Mouse (Mus musculus) lung, embryonic 15.5 days (tissue): ENCODE data around the gene Zswim9. TPM values are rescaled to one million over a fixed set of nuclear protein-coding genes. Genes with fewer than 3 reads are reported as not detected.
"Not testable (repeated sequence)": the region's sequence is repeated elsewhere in the genome, so short reads cannot be mapped to it uniquely, and the experiment has no call there.

ENCODE experiments used
- ATAC-seq: fragments of 200-750 bp; cut with Nextera tagmentation; 2 replicates; pipeline ENCODE4 v1.8.0; 2017; ENCODE audit warnings: moderate number of reproducible peaks, borderline replicate concordance; ENCODE audit not compliant: low FRiP score, low TSS enrichment; ENCODE audit errors: extremely low read depth
- H3K27ac ChIP-seq: fragments of 300-500 bp; sonication (generic); 2 replicates; pipeline ENCODE4 v1.5.1; 2015; ENCODE audit warnings: moderate library complexity, mild to moderate bottlenecking, inconsistent platforms
- H3K27me3 ChIP-seq: fragments of 300-500 bp; sonication (generic); 2 replicates; pipeline ENCODE4 v1.6.1; 2015; ENCODE audit warnings: inconsistent platforms
- H3K36me3 ChIP-seq: fragments of 300-500 bp; sonication (generic); 2 replicates; pipeline ENCODE4 v1.6.1; 2015; ENCODE audit warnings: inconsistent platforms
- H3K4me1 ChIP-seq: fragments of 300-500 bp; sonication (generic); 2 replicates; pipeline ENCODE4 v1.6.1; 2015; ENCODE audit warnings: inconsistent platforms
- H3K4me2 ChIP-seq: fragments of 300-500 bp; sonication (generic); 2 replicates; pipeline ENCODE4 v1.6.1; 2015; ENCODE audit warnings: inconsistent platforms, mild to moderate bottlenecking, moderate library complexity
- H3K4me3 ChIP-seq: fragments of 300-500 bp; sonication (generic); 2 replicates; pipeline ENCODE4 v1.5.1; 2015; ENCODE audit warnings: mild to moderate bottlenecking, inconsistent platforms
- H3K9ac ChIP-seq: fragments of 300-500 bp; sonication (generic); 2 replicates; pipeline ENCODE4 v1.6.1; 2015; ENCODE audit warnings: inconsistent platforms
- H3K9me3 ChIP-seq: fragments of 300-500 bp; sonication (generic); 2 replicates; pipeline ENCODE4 v1.6.1; 2016; ENCODE audit warnings: inconsistent platforms
- WGBS: fragments of 180-500 bp; shearing (Covaris S2); methylation state at CpG from one replicate; pipeline ENCODE4 v1.1.7; 2015; 5-methylcytosine and 5-hydroxymethylcytosine counted together
- polyA plus RNA-seq: library from polyadenylated mRNA; unstranded; fragments of >200 nt; fragmentation: Nextera tagmentation; extraction: Ambion mirVana; gene quantifications from 2 replicates; pipeline ENCODE4 v1.2.1, GENCODE M21; 2015

Zswim9 gene
- polyA plus RNA-seq, 1 experiment from 2014 or later: 10.0 TPM

DNA sequence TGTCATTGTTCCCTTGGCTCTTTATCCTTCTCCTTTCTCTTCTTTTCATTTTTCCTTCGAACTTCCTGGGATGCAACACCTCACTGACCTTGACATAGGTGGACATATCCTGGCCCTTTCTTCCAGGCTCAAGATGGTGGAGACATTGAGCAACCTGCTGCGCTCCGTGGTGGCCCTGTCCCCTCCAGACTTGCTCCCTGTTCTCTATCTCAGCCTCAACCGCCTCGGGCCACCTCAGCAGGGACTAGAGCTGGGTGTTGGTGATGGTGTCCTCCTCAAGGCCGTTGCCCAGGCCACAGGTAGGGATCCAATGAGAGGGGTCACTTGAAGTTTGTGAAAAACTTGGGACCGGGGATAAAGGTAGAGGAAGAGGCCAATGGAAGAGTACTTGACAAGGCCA lies 16.7 kb upstream of the Zswim9 start:
- Histone ChIP-seq H3K27me3 (no peaks in the 10 kb centered on the region), H3K27ac (no peak overlapping the region), H3K9me3 (no peaks in the 10 kb centered on the region), H3K4me2 (no peak overlapping the region), H3K36me3 (peaks cover 97% of the 10 kb centered on the region), H3K4me1 (no peaks in the 10 kb centered on the region), H3K4me3 (no peak overlapping the region), H3K9ac (no peak overlapping the region)
- ATAC-seq: no peak
- WGBS: 91% methylated on average over 7 of the region's 7 CpGs

DNA sequence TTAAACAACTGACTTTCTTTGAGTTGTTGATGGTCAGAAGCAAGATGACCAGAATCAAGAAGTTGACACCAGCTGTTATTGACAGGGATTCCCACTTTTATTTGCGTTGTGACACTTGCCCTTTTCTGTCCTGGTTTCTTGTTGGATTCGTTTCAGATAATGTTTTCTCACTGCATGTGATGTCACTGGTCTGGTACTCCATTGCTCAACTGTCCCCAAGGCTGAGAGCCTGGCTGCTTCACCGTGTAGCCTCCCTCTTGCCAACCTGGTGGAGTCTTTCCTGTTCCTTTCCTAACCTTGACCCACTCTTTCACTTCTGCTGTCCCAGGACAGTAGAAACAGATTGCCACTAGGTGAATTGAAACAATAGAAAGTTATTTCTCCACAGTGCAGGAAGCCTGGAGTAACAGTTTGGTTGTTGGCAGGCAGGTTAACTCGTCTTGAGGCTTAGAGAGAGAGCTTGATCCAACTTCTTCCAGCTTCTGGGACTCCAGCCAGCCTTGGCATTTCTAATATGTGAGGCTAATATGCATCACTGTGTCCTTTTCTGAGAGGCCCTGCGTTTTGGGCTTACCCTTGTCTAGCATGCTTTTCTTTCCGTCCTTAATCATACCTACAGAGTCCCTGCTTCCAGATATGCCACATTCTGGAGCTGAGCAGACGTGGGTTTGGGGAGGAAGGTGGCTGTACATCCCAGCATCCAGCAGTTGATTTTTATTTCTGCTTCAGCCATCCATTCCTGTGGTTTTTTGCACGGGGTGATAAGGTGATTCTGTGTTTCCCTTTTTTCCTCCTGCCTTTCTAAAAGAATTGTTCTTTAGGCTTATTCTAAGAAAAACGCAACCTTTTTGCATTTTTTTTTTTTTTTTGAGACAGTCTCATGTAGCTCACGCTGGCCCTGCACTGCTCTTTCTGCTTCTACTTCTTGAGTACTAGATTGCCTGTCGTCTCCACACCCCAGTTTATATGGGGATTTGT lies 15.6 kb upstream of the Zswim9 start:
- Histone ChIP-seq H3K9ac (no peak overlapping the region), H3K4me2 (no peak overlapping the region), H3K4me1 (no peaks in the 10 kb centered on the region), H3K9me3 (no peaks in the 10 kb centered on the region), H3K27me3 (no peaks in the 10 kb centered on the region), H3K36me3 (peaks cover 96% of the 10 kb centered on the region), H3K27ac (no peak overlapping the region), H3K4me3 (no peak overlapping the region)
- ATAC-seq: no peak
- 82% methylated on average over 11 of the region's 11 CpGs for WGBS

DNA sequence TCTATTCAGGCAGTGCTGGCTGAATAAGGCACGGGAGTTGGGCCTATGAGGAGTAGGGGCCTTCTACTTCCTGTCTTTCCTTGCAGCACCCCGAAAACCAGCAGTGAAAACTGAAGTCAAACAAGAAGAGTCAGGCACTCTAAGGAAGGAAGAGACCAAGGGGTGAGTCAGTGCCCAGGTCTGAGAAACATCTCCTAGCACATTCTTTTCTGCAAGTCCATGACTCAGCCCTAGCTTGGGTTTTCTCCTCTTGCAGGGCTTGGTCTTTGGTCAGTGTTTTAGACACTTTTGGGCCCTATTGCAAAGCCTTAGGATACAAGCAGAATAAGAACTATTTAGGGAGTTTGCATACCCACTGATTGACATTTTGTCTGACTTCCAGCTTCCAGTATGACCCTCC lies 12.8 kb upstream of the Zswim9 start:
- H3K4me2 ChIP-seq: no peak overlapping the region
- no peak for ATAC-seq
- no peak overlapping the region for H3K27ac ChIP-seq
- H3K36me3 ChIP-seq: peaks cover 90% of the 10 kb centered on the region
- no peaks in the 10 kb centered on the region for H3K9me3 ChIP-seq
- H3K27me3 ChIP-seq: no peaks in the 10 kb centered on the region
- H3K9ac ChIP-seq: no peak overlapping the region
- 79% methylated on average over 2 of the region's 2 CpGs for WGBS
- no peak overlapping the region for H3K4me3 ChIP-seq
- H3K4me1 ChIP-seq: no peaks in the 10 kb centered on the region

DNA sequence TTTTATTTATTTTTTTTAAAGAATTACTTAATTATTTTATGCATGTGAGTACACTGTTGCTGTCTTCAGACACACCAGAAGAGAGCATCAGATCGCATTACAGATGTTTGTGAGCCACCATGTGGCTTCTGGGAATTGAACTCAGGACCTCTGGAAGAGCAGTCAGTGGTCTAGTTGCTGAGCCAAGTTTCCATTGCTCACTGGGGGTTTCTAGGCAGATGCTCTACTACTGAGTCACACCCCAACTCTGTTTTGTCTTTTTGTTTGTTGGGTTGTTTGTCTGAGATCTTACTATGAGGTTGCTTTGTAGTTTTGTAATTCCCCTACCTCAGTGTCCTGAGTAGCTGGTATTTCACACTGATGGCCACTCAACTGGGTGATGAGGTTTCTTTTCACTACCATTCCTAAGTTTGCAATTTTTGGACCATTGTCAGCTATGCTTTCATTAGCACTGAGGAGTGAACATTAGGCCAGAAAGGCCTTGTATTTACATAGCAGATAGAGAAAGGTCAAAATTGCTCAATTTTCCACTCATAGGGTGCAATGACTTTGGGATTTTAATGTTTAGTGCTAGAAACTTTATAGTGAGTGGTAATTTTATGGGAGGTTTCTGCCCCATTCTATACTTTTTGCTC lies 11.6 kb upstream of the Zswim9 start:
- Histone ChIP-seq H3K9me3 (no peaks in the 10 kb centered on the region), H3K36me3 (peaks cover 90% of the 10 kb centered on the region), H3K27me3 (no peaks in the 10 kb centered on the region), H3K4me3 (no peak overlapping the region), H3K9ac (no peak overlapping the region), H3K27ac (no peak overlapping the region), H3K4me1 (no peaks in the 10 kb centered on the region), H3K4me2 (no peak overlapping the region)
- WGBS: 88% methylated on average over 1 of the region's 1 CpGs
- ATAC-seq: no peak

DNA sequence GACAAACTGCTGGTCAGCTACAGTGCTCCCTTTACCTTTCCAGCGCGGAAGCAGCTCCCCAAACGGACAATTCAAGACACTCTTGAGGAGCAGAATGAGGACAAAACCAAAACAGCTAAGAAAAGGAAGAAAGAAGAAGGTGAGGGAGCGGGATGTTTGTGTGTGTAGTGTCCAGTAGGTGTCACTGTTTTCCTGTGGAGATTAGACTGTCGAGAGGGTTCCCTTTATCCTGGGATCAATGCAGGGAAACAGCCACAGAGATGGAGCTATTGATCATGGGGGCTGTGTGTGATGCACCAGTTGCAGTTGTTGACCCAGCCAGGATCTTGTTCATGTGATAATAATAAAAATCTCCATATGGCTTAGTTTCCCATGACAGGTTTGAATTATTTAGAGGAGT lies 10.1 kb upstream of the Zswim9 start:
- 46% methylated on average over 5 of the region's 5 CpGs for WGBS
- H3K27ac ChIP-seq: no peak overlapping the region
- H3K4me2 ChIP-seq: no peak overlapping the region
- H3K27me3 ChIP-seq: no peaks in the 10 kb centered on the region
- no peaks in the 10 kb centered on the region for H3K9me3 ChIP-seq
- ATAC-seq: no peak
- no peak overlapping the region for H3K9ac ChIP-seq
- peaks cover 91% of the 10 kb centered on the region for H3K36me3 ChIP-seq
- H3K4me3 ChIP-seq: no peak overlapping the region
- H3K4me1 ChIP-seq: no peaks in the 10 kb centered on the region

DNA sequence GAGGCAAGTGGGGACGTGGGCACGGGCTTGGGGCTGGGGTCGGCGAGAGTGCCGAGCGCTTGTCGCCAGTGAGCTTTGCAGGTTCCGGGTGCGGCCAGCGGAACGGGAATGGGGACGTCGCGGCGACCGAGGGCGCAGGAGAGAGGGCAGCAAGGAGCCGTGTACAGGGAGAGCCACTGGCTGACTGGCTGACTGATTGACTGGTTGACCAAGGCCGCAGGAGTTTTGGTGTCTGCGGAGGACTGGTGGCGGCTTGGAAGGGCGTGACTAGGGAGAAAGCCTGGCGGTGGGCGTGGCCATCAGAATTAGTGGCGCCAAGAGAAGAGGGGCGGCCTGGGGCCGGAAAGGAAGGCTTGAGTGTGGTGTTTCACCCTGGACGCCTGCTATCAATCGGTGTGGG lies 436 bp upstream of the Zswim9 start:
- peak overlapping the region; percentile 75 for H3K9ac ChIP-seq
- not testable (repeated sequence) for H3K4me1 ChIP-seq, H3K27me3 ChIP-seq, H3K9me3 ChIP-seq
- peak; percentile 73 for ATAC-seq
- H3K36me3 ChIP-seq: peaks cover 45% of the 10 kb centered on the region
- peak overlapping the region; percentile 79 for H3K4me3 ChIP-seq
- H3K4me2 ChIP-seq: peak overlapping the region; percentile 78
- WGBS: 0% methylated on average over 12 of the region's 29 CpGs
- H3K27ac ChIP-seq: peak overlapping the region; percentile 89

DNA sequence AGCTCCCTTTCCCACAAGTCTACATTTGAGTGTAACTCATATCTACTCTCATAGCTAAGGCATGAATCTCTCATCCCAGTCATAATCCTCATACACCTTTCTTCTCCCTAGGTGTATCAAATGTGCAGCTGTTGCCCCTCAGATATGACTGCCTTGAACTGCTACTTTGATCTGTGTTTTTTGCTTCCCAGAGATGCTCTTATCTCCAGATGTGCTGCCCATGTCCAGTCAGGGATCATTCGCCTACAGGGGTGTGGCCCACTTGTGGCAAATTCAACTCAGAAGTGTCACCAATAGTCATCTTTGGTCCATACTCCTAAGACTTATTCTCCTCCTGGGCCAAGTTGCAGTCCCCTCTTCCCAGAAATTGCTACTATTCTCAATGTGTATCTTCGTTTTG lies 688 bp downstream of the Zswim9 start:
- H3K9me3 ChIP-seq: no peaks in the 10 kb centered on the region
- H3K4me3 ChIP-seq: peak overlapping the region; percentile 79
- peaks cover 44% of the 10 kb centered on the region for H3K36me3 ChIP-seq
- no peaks in the 10 kb centered on the region for H3K27me3 ChIP-seq
- H3K4me1 ChIP-seq: peaks cover 6% of the 10 kb centered on the region
- H3K27ac ChIP-seq: peak overlapping the region; percentile 89; the same call in 1 of the 2 replicates
- no peak for ATAC-seq
- WGBS: 13% methylated on average over 2 of the region's 2 CpGs
- H3K4me2 ChIP-seq: peak overlapping the region; percentile 78
- peak overlapping the region; percentile 75 for H3K9ac ChIP-seq

DNA sequence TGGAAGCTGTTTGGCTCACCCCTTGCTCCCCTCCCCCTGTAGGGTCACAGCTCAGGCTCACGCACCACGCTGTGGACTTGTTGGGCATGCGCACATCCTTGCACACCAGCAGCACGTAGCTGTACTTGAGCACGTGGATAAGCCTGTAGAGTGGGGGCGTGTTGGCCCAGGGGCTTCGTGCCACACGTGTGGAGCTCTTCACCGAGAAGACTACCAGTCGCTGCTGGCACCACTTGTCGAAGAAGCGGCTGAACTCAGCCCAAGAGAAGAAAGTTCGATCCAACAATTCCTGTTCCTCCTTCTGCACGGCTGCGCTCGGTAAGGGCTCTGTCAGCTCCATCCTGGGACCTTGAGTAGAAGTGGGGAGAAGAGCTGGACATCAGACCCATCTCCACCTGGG lies 1.4 kb downstream of the Zswim9 start, which contains the start of gene Lig1:
Gene Lig1 (plus strand): TSS at position 203 of the 400 bp plus-strand sequence.
- H3K9ac ChIP-seq: peak within 1 kb of the TSS; percentile 75
- H3K4me3 ChIP-seq: peak within 1 kb of the TSS; percentile 79
- no peak for ATAC-seq
- H3K4me1 ChIP-seq: peaks cover 6% of the 10 kb centered on the region
- 95% methylated on average over 16 of the region's 16 CpGs for whole genome bisulfite sequencing
- peak within 1 kb of the TSS; percentile 89 for H3K27ac ChIP-seq
- H3K36me3 ChIP-seq: peaks cover 43% of the 10 kb centered on the region
- H3K4me2 ChIP-seq: peak within 1 kb of the TSS; percentile 78
- no peaks in the 10 kb centered on the region for H3K9me3 ChIP-seq
- no peaks in the 10 kb centered on the region for H3K27me3 ChIP-seq

DNA sequence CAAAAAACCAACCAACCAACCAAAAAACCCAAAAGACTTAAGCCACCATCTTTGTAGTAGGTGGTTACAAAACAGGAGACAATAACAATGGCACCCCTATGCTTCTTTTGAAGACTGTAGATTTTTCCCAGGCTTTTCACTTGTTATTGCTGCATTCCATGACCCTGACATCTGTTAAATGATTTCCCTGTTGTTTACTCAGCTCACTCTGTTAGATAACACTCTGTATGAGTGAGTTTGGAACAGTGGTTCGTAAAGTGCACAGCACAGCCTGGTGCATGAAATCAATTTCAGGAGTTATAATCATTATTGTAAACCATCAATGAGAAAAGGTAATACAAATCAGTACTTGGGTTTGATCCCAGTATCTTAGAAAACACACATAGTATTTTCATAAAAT lies 6.8 kb downstream of the Zswim9 start:
- Histone ChIP-seq H3K27ac (no peak overlapping the region), H3K27me3 (no peaks in the 10 kb centered on the region), H3K4me1 (no peaks in the 10 kb centered on the region), H3K4me2 (no peak overlapping the region), H3K4me3 (no peak overlapping the region), H3K36me3 (peaks cover 32% of the 10 kb centered on the region), H3K9ac (no peak overlapping the region), H3K9me3 (no peaks in the 10 kb centered on the region)
- no peak for ATAC-seq
- WGBS: 51% methylated on average over 1 of the region's 1 CpGs

DNA sequence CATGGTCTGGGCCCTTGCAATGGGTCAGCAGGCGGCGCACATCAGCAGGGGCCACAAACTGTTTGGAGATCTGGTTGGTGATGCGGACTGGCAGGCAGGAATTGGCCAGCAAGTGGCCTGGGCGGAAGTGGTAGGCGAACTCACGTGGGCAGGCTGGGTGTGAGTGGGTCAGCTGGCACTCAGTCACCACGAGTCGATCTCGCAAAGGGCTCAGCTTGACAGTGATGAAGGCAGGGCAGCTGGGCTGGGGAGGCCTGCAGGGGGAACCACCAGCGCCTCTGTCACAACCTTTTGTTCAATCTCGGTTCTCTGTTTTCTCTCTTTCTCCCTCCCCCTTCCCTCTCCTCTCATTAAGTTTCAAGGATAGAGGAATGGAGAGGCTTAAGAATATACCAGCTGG lies 9.1 kb downstream of the Zswim9 start:
- no peak for ATAC-seq
- 78% methylated on average over 11 of the region's 11 CpGs for WGBS
- Histone ChIP-seq H3K4me2 (no peak overlapping the region), H3K4me1 (no peaks in the 10 kb centered on the region), H3K9me3 (no peaks in the 10 kb centered on the region), H3K27ac (no peak overlapping the region), H3K36me3 (peaks cover 10% of the 10 kb centered on the region), H3K4me3 (no peak overlapping the region), H3K9ac (no peak overlapping the region), H3K27me3 (no peaks in the 10 kb centered on the region)

DNA sequence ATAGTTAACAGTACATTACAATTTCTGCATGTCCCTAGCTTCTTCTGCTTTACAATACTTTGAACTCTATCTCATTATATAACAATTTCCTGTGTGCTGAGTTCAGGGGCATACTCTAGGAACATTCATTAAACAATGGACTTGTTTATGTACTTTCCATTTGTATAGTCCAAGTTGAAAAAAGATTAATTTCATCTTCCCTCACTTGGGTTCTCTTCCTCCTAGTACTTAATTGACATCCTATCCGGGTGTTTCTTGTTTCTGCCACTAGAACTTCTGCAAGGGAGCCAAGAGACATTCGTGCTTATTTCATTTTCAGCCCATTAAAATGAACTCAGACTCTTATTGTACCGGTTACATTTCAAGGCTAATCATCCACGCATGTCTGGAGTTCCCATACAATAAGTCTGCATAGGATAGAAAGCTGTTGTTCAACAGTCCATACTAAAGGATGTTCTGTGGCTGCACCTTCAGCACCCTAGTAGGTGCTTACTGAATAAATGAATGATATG lies 9.7 kb downstream of the Zswim9 start:
- H3K4me3 ChIP-seq: no peak overlapping the region
- H3K27ac ChIP-seq: no peak overlapping the region
- H3K4me2 ChIP-seq: no peak overlapping the region
- H3K9me3 ChIP-seq: no peaks in the 10 kb centered on the region
- H3K9ac ChIP-seq: no peak overlapping the region
- ATAC-seq: no peak
- H3K27me3 ChIP-seq: no peaks in the 10 kb centered on the region
- 70% methylated on average over 4 of the region's 4 CpGs for WGBS
- peaks cover 4% of the 10 kb centered on the region; the same call in 1 of the 2 replicates for H3K36me3 ChIP-seq
- no peaks in the 10 kb centered on the region for H3K4me1 ChIP-seq

DNA sequence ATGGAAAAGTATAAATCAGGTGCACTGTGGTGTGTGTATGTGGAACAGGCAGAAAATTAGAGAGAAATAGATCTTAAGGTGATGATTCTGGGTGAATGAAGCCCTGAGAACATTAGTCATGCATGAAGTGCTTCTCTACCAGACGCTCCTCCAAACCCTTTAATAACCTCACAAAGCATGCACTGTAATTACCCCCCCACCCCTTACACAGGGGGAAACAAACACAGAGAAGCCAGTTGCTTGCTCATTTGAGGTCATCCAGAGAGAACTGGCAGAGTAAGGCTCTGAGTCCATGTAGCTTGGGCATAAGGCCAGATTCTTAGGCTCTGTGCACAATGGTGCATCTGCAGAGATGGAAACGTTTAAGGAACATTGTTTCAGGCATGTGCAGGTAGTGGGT lies 14.1 kb downstream of the Zswim9 start:
- H3K27ac ChIP-seq: no peak overlapping the region
- no peak overlapping the region for H3K4me3 ChIP-seq
- no peaks in the 10 kb centered on the region for H3K9me3 ChIP-seq
- H3K36me3 ChIP-seq: no peaks in the 10 kb centered on the region
- no peak overlapping the region for H3K4me2 ChIP-seq
- no peaks in the 10 kb centered on the region for H3K4me1 ChIP-seq
- H3K27me3 ChIP-seq: no peaks in the 10 kb centered on the region
- no peak for ATAC-seq
- no peak overlapping the region for H3K9ac ChIP-seq
- 71% methylated on average over 2 of the region's 2 CpGs for WGBS
